Mouse (Mus musculus): ENCODE results near the gene Ppm1l. TPM values are rescaled to one million over a fixed set of nuclear protein-coding genes. Genes with fewer than 3 reads are reported as not detected.

Ppm1l gene
- polyA plus RNA-seq, 1 experiment from 2014 or later = 6.0 TPM

DNA sequence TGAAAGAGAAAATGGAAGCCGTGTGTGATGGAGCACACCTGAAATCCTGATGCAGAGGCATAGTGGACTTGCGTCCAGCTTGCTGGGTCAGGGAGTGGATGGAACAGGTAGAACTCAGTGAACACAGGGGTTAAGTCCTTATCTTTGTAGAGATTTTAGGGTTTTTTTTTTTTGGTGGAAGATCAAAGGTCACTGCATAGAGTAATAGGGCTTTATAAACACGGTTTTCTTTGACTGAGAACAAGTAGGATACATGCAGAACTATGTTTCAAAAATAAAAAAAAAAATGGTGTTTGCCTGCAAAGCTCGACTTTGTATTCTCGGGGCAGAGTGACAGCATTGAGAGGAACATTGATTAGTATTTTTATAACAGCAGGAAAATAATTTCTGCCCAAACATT is 75.6 kb downstream of the Ppm1l start:
- no peak for TF ChIP-seq EP300 (optimal IDR thresholded peaks at IDR 0.05)
- TF ChIP-seq CTCF (IDR thresholded peaks at IDR 0.05; ENCODE audit: low read depth) = no peak
- ATAC-seq (ENCODE audit: low FRiP score, low TSS enrichment) = no peak

DNA sequence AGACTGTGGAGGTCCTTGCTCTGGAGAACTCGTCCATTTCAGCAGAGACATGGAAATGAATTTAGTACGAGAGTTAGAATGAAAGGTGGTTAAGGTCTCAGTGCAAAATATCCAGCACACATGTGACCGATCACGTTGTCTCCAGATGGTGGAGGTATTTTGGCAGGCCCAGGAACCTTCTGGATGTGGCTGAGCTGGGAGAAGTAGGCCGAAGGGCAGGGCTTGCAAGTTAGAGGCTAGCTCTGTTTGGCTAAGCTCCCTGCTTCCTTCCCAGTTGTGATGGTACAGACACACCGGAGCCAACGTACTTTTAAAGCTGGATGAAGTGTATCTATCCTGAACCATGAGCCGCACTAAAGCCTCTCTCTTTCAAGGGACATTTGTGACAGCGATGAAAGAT is 76.4 kb downstream of the Ppm1l start:
- ATAC-seq (ENCODE audit: low FRiP score, low TSS enrichment) (no peak), DNase-seq (ENCODE audit: low spot score) (no peak)
- Histone ChIP-seq H3K4me1 (replicated peaks; ENCODE audit: control insufficient read depth, insufficient read depth) (no peaks in the 10 kb centered on the region), H3K4me2 (replicated peaks; ENCODE audit: low read depth) (no peak overlapping the region), H3K9me3 (ENCODE audit: control insufficient read depth, low read length) (no peaks in the 10 kb centered on the region), H3K27me3 (ENCODE audit: control insufficient read depth, insufficient read depth, low read length) (no peaks in the 10 kb centered on the region), H3K27ac (replicated peaks) (no peak overlapping the region), H3K9ac (ENCODE audit: low read length) (no peak overlapping the region), H3K36me3 (ENCODE audit: control insufficient read depth, insufficient read depth, low read length) (no peaks in the 10 kb centered on the region), H3K4me3 (ENCODE audit: low read depth, low read length) (no peak overlapping the region)
- TF ChIP-seq EP300 (optimal IDR thresholded peaks at IDR 0.05) = no peak
- no peak for TF ChIP-seq CTCF (IDR thresholded peaks at IDR 0.05; ENCODE audit: low read depth)
- WGBS = 90% methylated on average over 9 of the region's 9 CpGs

More for the DNA sequence above, 75.6 kb downstream of the Ppm1l start:
- H3K27ac ChIP-seq (replicated peaks) = no peak overlapping the region
- H3K36me3 ChIP-seq (ENCODE audit: control insufficient read depth, insufficient read depth, low read length) = no peaks in the 10 kb centered on the region
- no peak for DNase-seq (ENCODE audit: low spot score)
- WGBS = 63% methylated on average over 5 of the region's 5 CpGs
- no peak overlapping the region for H3K4me2 ChIP-seq (replicated peaks; ENCODE audit: low read depth)
- H3K9ac ChIP-seq (ENCODE audit: low read length) = no peak overlapping the region
- H3K4me1 ChIP-seq (replicated peaks; ENCODE audit: control insufficient read depth, insufficient read depth) = no peaks in the 10 kb centered on the region
- H3K9me3 ChIP-seq (ENCODE audit: control insufficient read depth, low read length) = no peaks in the 10 kb centered on the region
- no peaks in the 10 kb centered on the region for H3K27me3 ChIP-seq (ENCODE audit: control insufficient read depth, insufficient read depth, low read length)
- no peak overlapping the region for H3K4me3 ChIP-seq (ENCODE audit: low read depth, low read length)

GRCm38 (mm10) chr3:69393991-69394390 is 77.3 kb downstream of the Ppm1l start:
- no peaks in the 10 kb centered on the region for H3K9me3 ChIP-seq (ENCODE audit: control insufficient read depth, low read length)
- H3K36me3 ChIP-seq (ENCODE audit: control insufficient read depth, insufficient read depth, low read length) = no peaks in the 10 kb centered on the region
- 50% methylated on average over 3 of the region's 3 CpGs for WGBS
- no peak for DNase-seq (ENCODE audit: low spot score)
- H3K4me1 ChIP-seq (replicated peaks; ENCODE audit: control insufficient read depth, insufficient read depth) = no peaks in the 10 kb centered on the region
- ATAC-seq (ENCODE audit: low FRiP score, low TSS enrichment) = no peak
- no peak overlapping the region for H3K9ac ChIP-seq (ENCODE audit: low read length)
- no peak overlapping the region for H3K4me3 ChIP-seq (ENCODE audit: low read depth, low read length)
- no peak overlapping the region for H3K4me2 ChIP-seq (replicated peaks; ENCODE audit: low read depth)
- no peaks in the 10 kb centered on the region for H3K27me3 ChIP-seq (ENCODE audit: control insufficient read depth, insufficient read depth, low read length)
- no peak for TF ChIP-seq CTCF (IDR thresholded peaks at IDR 0.05; ENCODE audit: low read depth)
- no peak for TF ChIP-seq EP300 (optimal IDR thresholded peaks at IDR 0.05)
- no peak overlapping the region for H3K27ac ChIP-seq (replicated peaks)

- Histone ChIP-seq H3K9ac (ENCODE audit: low read length) (no peak overlapping the region), H3K4me1 (replicated peaks; ENCODE audit: control insufficient read depth, insufficient read depth) (no peaks in the 10 kb centered on the region), H3K4me2 (replicated peaks; ENCODE audit: low read depth) (no peak overlapping the region), H3K27me3 (ENCODE audit: control insufficient read depth, insufficient read depth, low read length) (no peaks in the 10 kb centered on the region), H3K36me3 (ENCODE audit: control insufficient read depth, insufficient read depth, low read length) (no peaks in the 10 kb centered on the region), H3K4me3 (ENCODE audit: low read depth, low read length) (no peak overlapping the region), H3K9me3 (ENCODE audit: control insufficient read depth, low read length) (no peaks in the 10 kb centered on the region), H3K27ac (replicated peaks) (no peak overlapping the region)
- TF ChIP-seq CTCF (IDR thresholded peaks at IDR 0.05; ENCODE audit: low read depth) (peak; percentile 25; the same call in 1 of the 2 replicates), EP300 (optimal IDR thresholded peaks at IDR 0.05) (no peak)
- WGBS = 84% methylated on average over 5 of the region's 5 CpGs
- DNase-seq (ENCODE audit: low spot score) (no peak), ATAC-seq (ENCODE audit: low FRiP score, low TSS enrichment) (no peak)
Measured at GRCm38 (mm10) chr3:69395084-69395483, 78.4 kb downstream of the Ppm1l start.

DNA sequence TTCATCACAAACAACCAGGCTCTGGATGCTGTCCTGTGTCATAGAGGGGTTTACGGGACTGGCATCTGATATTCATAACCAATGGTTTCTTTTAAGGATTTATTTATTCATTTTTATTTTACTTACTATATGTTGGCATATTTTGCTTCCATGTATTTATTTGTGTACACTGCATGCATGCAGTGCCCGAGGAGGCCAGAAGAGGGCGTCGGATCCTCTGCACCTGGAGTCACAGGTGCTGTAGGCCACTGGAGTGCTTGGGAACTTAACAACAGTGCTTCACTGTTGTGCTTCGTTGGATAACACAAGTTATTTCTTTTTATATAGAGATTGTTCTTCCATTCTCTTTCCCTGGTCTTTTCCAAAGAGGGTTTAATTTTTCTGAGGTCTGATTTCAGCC is 81.1 kb downstream of the Ppm1l start:
- Histone ChIP-seq H3K9me3 (ENCODE audit: control insufficient read depth, low read length) (no peaks in the 10 kb centered on the region), H3K27me3 (ENCODE audit: control insufficient read depth, insufficient read depth, low read length) (no peaks in the 10 kb centered on the region), H3K4me1 (replicated peaks; ENCODE audit: control insufficient read depth, insufficient read depth) (no peaks in the 10 kb centered on the region), H3K36me3 (ENCODE audit: control insufficient read depth, insufficient read depth, low read length) (no peaks in the 10 kb centered on the region), H3K4me3 (ENCODE audit: low read depth, low read length) (no peak overlapping the region), H3K27ac (replicated peaks) (no peak overlapping the region), H3K4me2 (replicated peaks; ENCODE audit: low read depth) (no peak overlapping the region), H3K9ac (ENCODE audit: low read length) (no peak overlapping the region)
- TF ChIP-seq EP300 (optimal IDR thresholded peaks at IDR 0.05) (no peak), CTCF (IDR thresholded peaks at IDR 0.05; ENCODE audit: low read depth) (peak; percentile 47)
- DNase-seq (ENCODE audit: low spot score) (no peak), ATAC-seq (ENCODE audit: low FRiP score, low TSS enrichment) (no peak)
- 65% methylated on average over 5 of the region's 5 CpGs for WGBS

DNA sequence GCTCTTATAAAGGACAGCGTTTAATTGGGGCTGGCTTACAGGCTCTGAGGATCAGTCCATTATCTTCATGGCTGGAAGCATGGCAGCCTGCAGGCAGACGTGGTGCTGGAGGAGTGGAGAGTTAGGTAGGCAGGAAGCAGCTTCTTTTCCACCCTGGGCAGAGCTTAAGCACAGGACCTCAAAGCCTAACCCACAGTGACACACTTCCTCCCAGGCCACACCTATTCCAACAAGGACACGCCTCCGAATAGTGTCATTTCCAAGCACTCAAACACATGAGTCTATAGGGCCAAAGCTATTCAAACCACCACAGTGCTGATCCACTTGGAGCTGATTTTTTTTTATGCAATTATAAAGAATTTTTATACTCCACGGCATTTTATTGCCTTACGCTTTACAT is 82.7 kb downstream of the Ppm1l start:
- H3K36me3 ChIP-seq (ENCODE audit: control insufficient read depth, insufficient read depth, low read length) = no peaks in the 10 kb centered on the region
- no peak overlapping the region for H3K4me2 ChIP-seq (replicated peaks; ENCODE audit: low read depth)
- H3K27ac ChIP-seq (replicated peaks) = no peak overlapping the region
- no peak for TF ChIP-seq CTCF (IDR thresholded peaks at IDR 0.05; ENCODE audit: low read depth)
- TF ChIP-seq EP300 (optimal IDR thresholded peaks at IDR 0.05) = no peak
- ATAC-seq (ENCODE audit: low FRiP score, low TSS enrichment) (no peak), DNase-seq (ENCODE audit: low spot score) (no peak)
- H3K4me1 ChIP-seq (replicated peaks; ENCODE audit: control insufficient read depth, insufficient read depth) = no peaks in the 10 kb centered on the region
- no peak overlapping the region for H3K9ac ChIP-seq (ENCODE audit: low read length)
- H3K9me3 ChIP-seq (ENCODE audit: control insufficient read depth, low read length) = no peaks in the 10 kb centered on the region
- 88% methylated on average over 6 of the region's 6 CpGs for WGBS
- no peaks in the 10 kb centered on the region for H3K27me3 ChIP-seq (ENCODE audit: control insufficient read depth, insufficient read depth, low read length)
- no peak overlapping the region for H3K4me3 ChIP-seq (ENCODE audit: low read depth, low read length)

All from stomach, postnatal 0 days (tissue).